Mouse (Mus musculus): ENCODE measurements around the gene Mybbp1a. TPM values are rescaled to one million over a fixed set of nuclear protein-coding genes. Genes with fewer than 3 reads are reported as not detected.
A peak's percentile ranks its signal among the peaks of the same experiment; 100 is the strongest.
"Not testable (repeated sequence)": the region's sequence is repeated elsewhere in the genome, so short reads cannot be mapped to it uniquely, and the experiment has no call there.

Mybbp1a gene
- polyA plus RNA-seq, 1 experiment from 2014 or later, result 69.6 TPM

DNA sequence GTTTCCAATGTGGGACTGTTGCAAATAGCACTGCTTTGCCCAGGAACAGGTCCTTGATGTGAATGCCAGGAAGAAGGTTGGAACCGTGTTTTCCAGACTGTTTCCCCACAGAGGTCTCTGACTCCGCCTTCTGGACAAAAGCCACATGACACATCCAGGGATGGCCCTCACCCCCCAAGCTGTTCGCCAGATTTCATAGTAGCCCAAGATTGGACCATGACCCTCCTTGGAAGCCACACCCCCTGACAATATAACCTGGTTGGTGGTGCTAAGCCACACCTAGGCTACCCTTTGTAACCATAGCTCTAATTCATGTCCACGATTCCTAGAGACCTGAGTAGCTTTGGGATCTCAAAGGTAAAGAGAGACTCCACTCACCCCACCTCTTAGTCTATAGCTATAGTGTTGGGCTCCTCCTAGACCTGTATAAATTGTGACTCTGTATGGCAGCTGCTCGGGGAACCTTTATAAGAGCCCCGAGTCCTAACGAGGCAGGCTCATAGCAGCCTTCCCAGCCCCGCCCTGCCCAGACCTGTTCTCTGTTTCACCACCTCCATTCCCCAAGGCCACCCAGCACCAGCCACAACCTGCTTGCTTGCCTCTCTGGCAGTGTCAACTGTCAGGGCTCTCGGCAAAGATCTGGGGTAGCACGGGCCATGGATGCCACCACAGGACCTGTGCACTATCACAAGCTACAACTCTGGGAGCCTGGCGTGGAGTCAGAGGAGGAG, 6.0 kb upstream of the Mybbp1a start, which contains the start of gene Ggt6:
Gene Ggt6, plus strand, starts transcription at position 564 of the 731 bp plus-strand sequence.
- Histone ChIP-seq H3K4me3 (no peak within 1 kb of the TSS), H3K36me3 (no peaks in the 10 kb centered on the region), H3K4me1 (replicated peaks) (no peaks in the 10 kb centered on the region), H3K4me2 (no peak within 1 kb of the TSS), H3K27ac (replicated peaks) (no peak within 1 kb of the TSS), H3K9ac (no peak within 1 kb of the TSS), H3K27me3 (no peaks in the 10 kb centered on the region), H3K9me3 (no peaks in the 10 kb centered on the region)
- 74% methylated on average over 11 of the region's 11 CpGs for WGBS
- no peak for ATAC-seq (ENCODE audit: low read depth)

DNA sequence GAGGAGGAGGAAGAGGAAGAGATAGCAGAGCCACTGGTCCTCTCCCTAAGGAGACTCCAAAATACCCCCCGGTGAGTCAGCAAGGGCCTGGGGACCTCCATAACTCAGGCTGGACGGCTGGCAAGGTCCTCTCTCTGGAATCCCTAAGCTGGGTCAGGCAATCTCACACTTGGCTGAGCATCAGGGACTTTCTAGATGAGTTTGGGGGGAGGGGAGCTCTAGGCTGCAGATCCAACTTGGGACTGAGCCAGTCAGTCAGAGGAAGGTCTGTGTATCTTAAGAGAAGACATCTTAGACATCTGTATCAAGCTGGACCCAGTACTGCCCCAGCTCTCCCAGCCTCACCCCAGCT, 5.5 kb upstream of the Mybbp1a start:
- no peaks in the 10 kb centered on the region for H3K9me3 ChIP-seq
- H3K36me3 ChIP-seq, result no peaks in the 10 kb centered on the region
- no peak overlapping the region for H3K4me3 ChIP-seq
- H3K9ac ChIP-seq, result no peak overlapping the region
- no peaks in the 10 kb centered on the region for H3K27me3 ChIP-seq
- H3K27ac ChIP-seq (replicated peaks), result no peak overlapping the region
- ATAC-seq (ENCODE audit: low read depth), result no peak
- H3K4me1 ChIP-seq (replicated peaks), result no peaks in the 10 kb centered on the region
- whole genome bisulfite sequencing, result 53% methylated on average over 2 of the region's 2 CpGs
- no peak overlapping the region for H3K4me2 ChIP-seq

DNA sequence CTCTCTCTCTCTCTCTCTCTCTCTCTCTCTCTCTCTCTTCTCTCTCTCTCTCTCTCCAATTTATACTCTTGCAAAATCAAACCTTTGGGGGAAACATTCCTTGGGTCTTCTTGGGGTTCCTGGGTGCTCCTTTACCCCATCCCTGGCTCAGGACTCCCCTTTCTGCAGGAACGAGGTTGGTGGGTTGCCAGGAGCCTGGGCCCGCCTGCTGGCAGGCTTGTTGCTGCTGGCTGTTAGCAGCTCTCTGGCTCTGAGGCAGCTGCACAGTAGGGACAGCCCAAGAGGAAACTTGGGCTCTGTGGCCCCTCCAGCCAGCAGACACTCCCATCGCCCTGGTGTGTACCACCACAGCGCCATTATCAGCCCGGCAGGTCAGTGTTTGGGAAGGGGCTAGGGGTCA, 4.9 kb upstream of the Mybbp1a start:
- Histone ChIP-seq H3K27ac (replicated peaks) (no peak overlapping the region), H3K4me1 (replicated peaks) (no peaks in the 10 kb centered on the region), H3K4me2 (no peak overlapping the region), H3K4me3 (no peak overlapping the region), H3K9me3 (no peaks in the 10 kb centered on the region), H3K36me3 (no peaks in the 10 kb centered on the region), H3K27me3 (no peaks in the 10 kb centered on the region), H3K9ac (no peak overlapping the region)
- no peak for ATAC-seq (ENCODE audit: low read depth)
- 74% methylated on average over 5 of the region's 5 CpGs for WGBS

- Histone ChIP-seq H3K9ac (no peak overlapping the region), H3K27ac (replicated peaks) (no peak overlapping the region), H3K27me3 (no peaks in the 10 kb centered on the region), H3K36me3 (no peaks in the 10 kb centered on the region), H3K9me3 (no peaks in the 10 kb centered on the region), H3K4me1 (replicated peaks) (peaks cover 5% of the 10 kb centered on the region), H3K4me3 (no peak overlapping the region), H3K4me2 (no peak overlapping the region)
- WGBS, result 80% methylated on average over 16 of the region's 16 CpGs
- ATAC-seq (ENCODE audit: low read depth), result no peak
These were observed 4.2 kb upstream of the Mybbp1a start for GRCm38 (mm10) chr11:72436756-72437650.

DNA sequence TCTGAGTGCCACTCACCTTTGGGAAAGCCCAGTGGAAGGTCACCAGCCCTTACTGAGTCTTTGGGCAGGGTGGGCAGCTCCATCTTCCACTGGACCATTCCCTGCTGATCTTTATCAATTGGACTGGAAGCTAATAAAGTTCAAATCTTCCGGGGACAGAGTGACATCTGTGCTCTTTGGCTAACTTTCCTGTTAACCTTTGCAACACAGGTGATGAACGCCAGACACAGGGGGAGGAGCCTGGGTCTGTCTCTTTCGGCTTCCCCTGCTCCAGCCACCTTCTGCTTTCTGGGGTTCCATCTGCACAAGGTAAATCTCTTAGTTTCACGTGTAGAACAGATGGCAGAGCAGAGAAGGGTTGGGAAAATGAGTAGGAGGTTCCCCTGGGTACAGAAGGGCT, 2.7 kb upstream of the Mybbp1a start:
- no peak overlapping the region for H3K27ac ChIP-seq (replicated peaks)
- H3K9ac ChIP-seq, result no peak overlapping the region
- peaks cover 11% of the 10 kb centered on the region for H3K36me3 ChIP-seq
- peaks cover 15% of the 10 kb centered on the region for H3K4me1 ChIP-seq (replicated peaks)
- H3K4me3 ChIP-seq, result no peak overlapping the region
- no peaks in the 10 kb centered on the region for H3K27me3 ChIP-seq
- ATAC-seq (ENCODE audit: low read depth), result no peak
- WGBS, result 76% methylated on average over 4 of the region's 4 CpGs
- H3K4me2 ChIP-seq, result no peak overlapping the region
- no peaks in the 10 kb centered on the region for H3K9me3 ChIP-seq

DNA sequence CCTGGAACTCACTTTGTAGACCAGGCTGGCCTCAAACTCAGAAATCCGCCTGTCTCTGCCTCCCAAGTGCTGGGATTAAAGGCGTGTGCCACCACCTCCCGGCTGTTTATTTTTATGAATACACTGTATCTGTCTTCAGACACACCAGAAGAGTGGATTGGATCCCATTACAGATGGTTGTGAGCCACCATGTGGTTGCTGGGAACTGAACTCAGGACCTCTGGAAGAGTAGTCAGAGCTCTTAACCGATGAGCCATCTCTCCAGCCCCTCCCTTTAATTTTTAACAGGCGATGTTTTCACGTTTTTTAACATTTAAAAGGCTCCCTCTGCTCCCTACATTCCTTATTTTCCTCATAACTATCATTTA, 574 bp upstream of the Mybbp1a start:
- 45% methylated on average over 6 of the region's 6 CpGs for WGBS
- peak overlapping the region; percentile 95 for H3K27ac ChIP-seq (replicated peaks)
- H3K4me1 ChIP-seq (replicated peaks), result peaks cover 15% of the 10 kb centered on the region
- peak; percentile 60 for ATAC-seq (ENCODE audit: low read depth)
- peak overlapping the region; percentile 83 for H3K4me3 ChIP-seq
- peak overlapping the region; percentile 93 for H3K4me2 ChIP-seq
- peak overlapping the region; percentile 89 for H3K9ac ChIP-seq
- H3K36me3 ChIP-seq, result peaks cover 33% of the 10 kb centered on the region
- H3K9me3 ChIP-seq, H3K27me3 ChIP-seq: not testable (repeated sequence)

DNA sequence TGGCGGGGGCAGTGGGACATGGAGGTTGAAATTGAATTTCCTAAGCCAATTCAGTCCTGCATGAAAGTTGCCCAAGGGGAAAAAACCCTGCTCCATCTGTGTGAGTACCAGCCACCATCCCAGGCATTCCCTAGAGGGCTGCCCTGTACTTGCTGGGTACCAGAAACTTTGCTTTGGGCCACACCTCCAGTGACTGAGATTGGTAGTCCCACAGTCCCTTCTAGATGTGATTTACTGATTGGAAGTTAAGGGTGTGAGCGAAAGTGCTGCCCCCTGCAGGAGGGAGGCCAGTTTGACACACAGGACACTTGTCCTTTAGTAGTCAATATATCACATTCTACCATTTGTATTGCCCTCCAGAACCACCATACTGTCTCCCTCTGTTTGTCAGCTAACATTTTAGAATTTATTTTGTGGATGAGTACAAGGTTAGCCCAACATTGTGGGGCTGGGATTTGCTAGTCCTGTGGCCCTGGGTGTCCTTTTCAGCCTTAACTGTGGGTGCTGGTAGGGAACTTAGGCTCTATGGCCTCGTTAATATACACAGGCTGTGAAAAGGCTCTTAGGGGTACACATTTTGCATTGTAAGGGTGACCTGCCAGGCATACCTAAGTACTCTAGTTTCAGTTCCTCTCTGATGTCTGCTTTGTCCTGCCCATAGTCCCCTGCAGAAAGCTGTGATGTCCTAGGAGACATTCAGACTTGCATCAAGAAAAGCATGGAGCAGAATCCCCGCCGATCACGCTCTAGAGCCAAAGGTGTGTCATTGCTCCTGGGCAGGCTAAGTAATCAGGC, 5.4 kb downstream of the Mybbp1a start:
- 91% methylated on average over 6 of the region's 6 CpGs for WGBS
- Histone ChIP-seq H3K4me2 (no peak overlapping the region), H3K4me1 (replicated peaks) (peaks cover 18% of the 10 kb centered on the region), H3K27ac (replicated peaks) (no peak overlapping the region), H3K9me3 (no peaks in the 10 kb centered on the region), H3K36me3 (peaks cover 92% of the 10 kb centered on the region), H3K27me3 (no peaks in the 10 kb centered on the region), H3K9ac (no peak overlapping the region), H3K4me3 (no peak overlapping the region)
- ATAC-seq (ENCODE audit: low read depth), result no peak

DNA sequence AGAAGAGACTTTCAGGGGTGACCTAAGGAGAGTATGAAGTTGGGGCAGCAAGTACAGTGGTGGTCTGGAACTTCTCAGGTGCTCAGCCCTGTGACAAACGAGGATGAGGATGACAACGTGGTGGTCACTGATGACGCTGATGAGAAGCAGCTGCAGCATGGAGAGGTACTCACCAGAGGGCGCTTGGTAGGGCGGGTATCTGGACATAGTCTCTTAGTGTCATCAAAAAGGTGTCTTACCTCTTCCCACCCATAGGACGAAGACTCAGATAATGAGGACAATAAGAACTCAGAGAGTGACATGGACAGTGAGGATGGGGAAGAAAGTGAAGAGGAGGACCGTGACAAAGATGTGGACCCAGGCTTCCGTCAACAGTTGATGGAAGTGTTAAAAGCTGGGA, 6.3 kb downstream of the Mybbp1a start:
- H3K27ac ChIP-seq (replicated peaks), result no peak overlapping the region
- H3K4me2 ChIP-seq, result no peak overlapping the region
- no peaks in the 10 kb centered on the region for H3K9me3 ChIP-seq
- H3K36me3 ChIP-seq, result peaks cover 100% of the 10 kb centered on the region
- no peak for ATAC-seq (ENCODE audit: low read depth)
- no peak overlapping the region for H3K4me3 ChIP-seq
- WGBS, result 83% methylated on average over 8 of the region's 8 CpGs
- peaks cover 9% of the 10 kb centered on the region for H3K4me1 ChIP-seq (replicated peaks)
- no peaks in the 10 kb centered on the region for H3K27me3 ChIP-seq
- H3K9ac ChIP-seq, result no peak overlapping the region

GRCm38 (mm10) chr11:72452140-72452665, 11.0 kb downstream of the Mybbp1a start:
- Histone ChIP-seq H3K27me3 (no peaks in the 10 kb centered on the region), H3K4me2 (no peak overlapping the region), H3K9ac (no peak overlapping the region), H3K27ac (replicated peaks) (no peak overlapping the region), H3K36me3 (peaks cover 93% of the 10 kb centered on the region), H3K9me3 (no peaks in the 10 kb centered on the region), H3K4me1 (replicated peaks) (peaks cover 22% of the 10 kb centered on the region), H3K4me3 (no peak overlapping the region)
- 83% methylated on average over 3 of the region's 3 CpGs for WGBS
- ATAC-seq (ENCODE audit: low read depth), result no peak

GRCm38 (mm10) chr11:72453105-72453953, 12.2 kb downstream of the Mybbp1a start:
- peaks cover 92% of the 10 kb centered on the region for H3K36me3 ChIP-seq
- WGBS, result 58% methylated on average over 15 of the region's 15 CpGs
- ATAC-seq (ENCODE audit: low read depth), result no peak
- H3K4me2 ChIP-seq, result no peak overlapping the region
- peaks cover 24% of the 10 kb centered on the region for H3K4me1 ChIP-seq (replicated peaks)
- H3K9ac ChIP-seq, result no peak overlapping the region
- no peak overlapping the region for H3K4me3 ChIP-seq
- H3K27ac ChIP-seq (replicated peaks), result no peak overlapping the region
- no peaks in the 10 kb centered on the region for H3K27me3 ChIP-seq
- H3K9me3 ChIP-seq, result no peaks in the 10 kb centered on the region

DNA sequence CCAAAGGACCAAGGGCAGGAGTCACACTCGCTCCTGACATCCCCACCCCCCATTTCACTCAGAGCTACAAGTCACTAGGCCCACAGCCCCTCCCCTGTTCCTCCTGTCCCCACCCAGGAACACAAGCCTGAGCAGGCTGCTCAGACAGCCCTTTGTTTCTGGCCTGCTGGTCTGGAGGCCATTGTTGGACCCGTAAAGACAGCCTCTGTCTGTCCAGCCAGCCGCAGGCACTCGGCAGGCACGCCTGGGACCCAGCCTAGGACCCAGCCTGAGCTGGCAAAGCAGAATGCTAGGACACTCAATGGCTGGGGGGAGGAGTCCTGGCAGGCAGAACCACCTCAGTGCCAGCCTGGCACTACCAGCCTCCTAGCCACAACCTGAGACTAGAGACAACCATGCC, 14.5 kb downstream of the Mybbp1a start:
- 29% methylated on average over 5 of the region's 5 CpGs for WGBS
- Histone ChIP-seq H3K27me3 (no peaks in the 10 kb centered on the region), H3K9ac (peak overlapping the region; percentile 43; the same call in 1 of the 2 replicates), H3K27ac (replicated peaks) (peak overlapping the region; percentile 49), H3K9me3 (no peaks in the 10 kb centered on the region), H3K4me1 (replicated peaks) (peaks cover 21% of the 10 kb centered on the region), H3K36me3 (peaks cover 86% of the 10 kb centered on the region), H3K4me3 (no peak overlapping the region), H3K4me2 (no peak overlapping the region)
- ATAC-seq (ENCODE audit: low read depth), result peak; percentile 33

Measured in neural tube, embryonic 13.5 days (tissue).